Mouse (Mus musculus) heart, postnatal 36 days (tissue): Measurements from ENCODE around the gene Paqr5. TPM values are rescaled to one million over a fixed set of nuclear protein-coding genes. Genes with fewer than 3 reads are reported as not detected.
A peak's percentile ranks its signal among the peaks of the same experiment; 100 is the strongest.

Experiments used
- DNase-seq, 2 experiments: peaks; one replicate each; pipeline ENCODE4 v3.0.0; 2021 to 2022
- intact Hi-C: fragments of 180-260 bp; cut with DNase I; formaldehyde crosslinking; loops from one replicate; pipeline ENCODE4 v1.15.1; 2025
- total RNA-seq, 2 experiments: library from RNA; stranded (reverse); gene quantifications; 2 replicates each; pipeline ENCODE4 v1.2.3; 2021

Paqr5 gene
- total RNA-seq, 2 experiments from 2014 or later, result not detected

DNA sequence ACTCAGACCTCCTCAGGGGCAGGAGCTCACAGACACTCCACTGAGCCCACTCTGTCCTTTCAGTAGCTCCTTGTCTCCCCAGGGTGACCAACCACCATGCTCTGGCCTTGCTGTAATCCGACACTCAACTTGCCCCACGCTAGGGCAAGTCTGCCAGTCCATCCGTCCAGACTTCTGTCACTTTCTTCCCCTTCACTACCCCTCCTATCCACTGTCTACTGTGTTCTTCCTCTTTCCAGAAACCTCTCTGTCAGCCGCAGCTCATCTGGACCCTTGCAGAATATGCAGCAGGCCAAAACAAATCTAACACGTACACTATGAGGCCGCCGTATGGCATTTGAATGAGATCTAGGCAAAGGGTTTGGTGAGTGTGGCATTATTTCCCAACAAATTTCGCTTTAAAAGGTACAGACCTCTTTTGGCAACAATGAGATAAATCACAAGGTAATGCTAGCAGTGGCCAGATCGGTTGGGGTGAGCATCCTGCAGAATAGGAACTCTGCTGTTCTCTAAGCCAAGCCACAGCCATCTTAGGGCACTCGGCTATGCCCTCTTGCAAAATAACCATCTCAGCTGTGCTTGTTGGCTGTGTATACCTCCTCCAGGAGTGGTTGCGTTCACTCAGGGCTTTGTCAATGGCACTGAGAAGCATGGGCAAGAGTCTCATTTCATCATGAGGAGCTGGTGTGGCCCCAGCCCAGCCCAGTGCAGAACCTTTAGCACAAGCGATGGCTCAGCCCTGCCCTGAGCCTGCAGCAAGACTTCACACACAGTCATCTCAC, 13.1 kb downstream of the Paqr5 start:
- DNase-seq, result no peak
- intact Hi-C loops, result no loop called here

- DNase-seq, result no peak
- intact Hi-C loops, result no loop called here
Measured at GRCm38 (mm10) chr9:62008360-62008759, 18.3 kb downstream of the Paqr5 start.

GRCm38 (mm10) chr9:62007028-62007427, 19.6 kb downstream of the Paqr5 start:
- intact Hi-C loops, result no loop called here
- DNase-seq, result no peak

DNA sequence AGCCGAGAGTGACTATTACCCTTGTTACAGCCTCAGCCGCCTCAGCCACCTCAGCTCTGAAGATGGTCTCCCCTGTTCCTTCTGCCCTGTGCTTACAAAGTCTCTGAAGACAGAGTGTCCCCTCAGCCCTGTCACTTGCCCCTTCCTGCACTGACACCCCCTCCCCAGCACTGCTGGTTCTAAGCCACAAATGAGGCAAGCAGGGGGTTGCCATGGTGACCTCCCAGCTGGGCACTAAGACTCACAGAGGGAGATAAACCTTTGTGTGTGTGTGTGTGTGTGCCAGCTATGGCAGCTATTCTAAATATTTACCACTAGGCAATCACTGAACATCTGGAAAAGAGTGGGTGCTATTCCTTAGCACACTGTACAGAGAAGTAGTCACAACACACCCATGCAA, 23.0 kb downstream of the Paqr5 start:
- intact Hi-C loops, result no loop called here
- no peak for DNase-seq

DNA sequence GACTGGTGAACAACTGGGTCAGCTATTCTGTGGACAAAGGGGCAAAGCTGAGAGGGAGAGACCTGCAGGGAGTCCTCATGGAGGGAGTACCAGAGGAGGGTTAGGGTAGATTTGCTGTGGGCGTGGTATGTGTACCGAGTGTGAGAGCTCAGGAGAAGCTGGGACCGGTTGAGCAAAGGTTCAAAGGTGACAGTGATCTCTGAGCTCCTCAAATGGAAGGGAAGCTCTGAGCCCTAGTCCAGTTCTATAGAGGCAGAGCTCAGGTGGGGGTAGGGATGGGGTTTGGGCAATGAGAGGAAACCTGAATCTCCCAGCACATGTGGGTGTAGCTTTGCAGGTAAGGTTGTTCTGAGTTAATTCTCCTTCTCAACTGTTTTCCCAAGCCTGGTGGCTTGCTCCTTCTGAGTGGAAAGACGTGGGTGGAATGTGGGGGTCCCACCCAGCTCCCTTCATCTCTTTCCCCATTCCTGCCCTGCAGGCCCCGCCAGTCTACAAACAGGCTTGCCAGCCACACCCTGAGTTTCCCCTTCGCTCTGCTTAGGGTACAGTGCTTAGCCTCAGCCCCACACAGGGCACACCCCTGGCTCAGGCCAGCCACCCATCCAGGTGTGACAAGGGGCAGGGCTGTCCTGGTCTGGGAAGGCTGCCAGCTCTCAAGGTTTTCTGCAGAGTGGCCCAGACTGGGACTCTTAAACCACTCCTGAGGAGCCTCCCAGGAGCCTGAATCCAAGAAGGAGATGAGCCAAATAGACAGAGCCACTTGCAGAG, 26.8 kb downstream of the Paqr5 start:
- intact Hi-C loops, result no loop called here
- DNase-seq, result no peak

DNA sequence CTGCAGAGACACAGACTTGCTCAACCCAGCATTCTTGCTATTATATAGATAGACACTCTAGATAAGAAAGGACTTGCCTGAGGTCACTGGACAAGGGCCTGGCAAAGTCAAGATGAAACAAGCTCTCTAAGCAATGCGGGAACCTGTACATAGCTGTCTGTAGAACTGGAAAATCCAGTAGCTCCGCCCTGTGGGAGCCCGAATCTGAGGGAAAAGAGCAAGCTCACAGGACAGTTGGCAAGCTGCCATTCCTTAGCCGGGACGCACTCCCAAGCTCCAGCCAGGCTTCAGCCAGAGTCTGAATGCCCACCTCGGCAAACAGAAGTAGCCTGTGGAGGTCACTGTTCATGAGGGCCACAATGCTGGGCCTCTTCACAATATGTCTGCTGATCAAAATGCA, 28.8 kb downstream of the Paqr5 start:
- peak in 1 of 2 experiments; percentile 20 for DNase-seq
- intact Hi-C loops, result no loop called here

DNA sequence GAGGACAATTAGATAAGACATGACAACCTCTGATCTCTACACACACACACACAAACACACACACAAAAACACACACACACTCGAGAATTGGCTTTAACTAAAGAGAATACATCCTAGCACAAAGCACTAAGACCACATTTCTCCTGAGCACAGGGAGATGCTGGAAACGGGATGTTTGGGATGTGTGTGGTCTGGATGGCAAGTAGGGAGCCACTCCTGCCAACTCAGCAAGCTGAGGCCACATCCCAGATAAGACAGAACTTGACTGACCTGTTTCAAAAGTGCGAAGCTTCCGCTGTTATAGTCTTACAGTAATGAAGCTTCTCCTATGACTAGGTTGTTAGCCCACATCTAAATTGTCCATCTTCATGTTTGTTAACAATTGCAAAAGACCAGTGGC, 35.5 kb downstream of the Paqr5 start:
- intact Hi-C loops, result no loop called here
- no peak for DNase-seq

- intact Hi-C loops, result no loop called here
- no peak for DNase-seq
Measured at GRCm38 (mm10) chr9:61990738-61991137, 35.9 kb downstream of the Paqr5 start.

- no peak for DNase-seq
- intact Hi-C loops, result no loop called here
Measured at GRCm38 (mm10) chr9:61986055-61986454, 40.6 kb downstream of the Paqr5 start.

DNA sequence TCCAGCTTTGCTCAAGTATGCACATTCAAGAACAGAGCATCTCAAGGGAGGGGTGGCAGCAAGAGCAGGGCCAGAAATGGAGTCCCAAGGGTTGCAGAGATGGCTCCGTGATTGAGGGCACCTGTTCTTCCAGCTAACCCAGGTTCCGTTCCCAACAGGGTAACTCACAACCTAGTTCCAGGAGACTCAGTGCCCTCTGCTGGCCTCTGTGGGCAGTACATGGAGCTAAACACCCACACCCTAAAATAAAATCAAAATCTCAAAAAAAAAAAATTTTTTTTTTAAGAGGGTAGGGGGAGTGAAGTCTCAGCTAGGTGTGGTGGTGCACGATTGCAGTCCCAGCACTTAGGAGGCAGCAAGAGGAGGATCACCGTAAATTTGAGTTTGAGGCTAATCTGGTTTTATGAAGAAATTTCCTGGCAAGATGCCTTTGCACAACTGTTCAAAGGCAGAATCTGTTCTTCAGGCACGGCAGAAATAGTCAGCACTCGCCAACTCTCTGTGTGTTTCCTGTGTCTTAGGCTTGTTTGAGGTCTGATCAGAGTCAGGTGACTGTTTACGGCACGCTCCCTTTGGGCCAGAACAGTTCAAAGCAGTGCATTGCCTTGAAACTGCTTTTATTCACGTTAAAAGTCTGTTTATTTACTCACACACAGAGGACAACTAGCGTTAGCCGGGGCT, 41.3 kb downstream of the Paqr5 start:
- DNase-seq, result peak; percentile 72 to 78
- intact Hi-C loops, result loop anchor here (1.0 kb wide), 2 partner anchors 20 to 37 kb away; no protein-coding TSS in a partner anchor

DNA sequence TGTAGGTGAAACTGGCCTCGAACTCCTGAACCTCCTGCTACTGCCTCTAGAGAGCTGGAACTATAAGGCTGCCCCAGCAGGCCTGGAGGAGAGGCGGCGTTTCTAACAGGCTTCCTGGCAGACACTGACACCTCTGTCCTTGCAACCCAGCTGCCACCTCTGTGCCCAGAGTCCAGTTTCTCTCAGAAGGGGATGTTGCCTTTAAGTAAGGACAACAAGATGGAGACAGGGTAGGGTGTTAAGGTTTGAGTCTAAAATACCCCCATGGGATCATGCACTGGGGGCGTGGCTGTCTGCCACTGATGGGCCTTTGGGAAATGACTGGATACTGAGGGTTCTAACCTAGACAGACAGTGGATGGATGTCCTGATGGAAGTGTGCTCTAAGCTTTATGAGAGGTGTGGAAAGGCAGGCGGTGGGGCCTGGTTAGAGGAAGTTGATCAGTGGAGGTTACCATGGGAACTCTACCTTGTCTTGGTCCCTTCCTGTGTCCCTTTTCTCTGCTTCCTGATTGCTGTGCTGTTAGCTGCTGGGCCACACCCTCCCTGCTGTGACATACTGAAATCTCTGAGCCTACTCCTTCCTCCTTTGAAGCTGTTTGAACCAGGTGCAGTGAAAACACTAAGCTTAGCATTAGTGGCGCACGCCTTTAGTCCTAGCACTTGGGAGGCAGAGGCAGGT, 43.6 kb downstream of the Paqr5 start:
- intact Hi-C loops, result no loop called here
- no peak for DNase-seq

DNA sequence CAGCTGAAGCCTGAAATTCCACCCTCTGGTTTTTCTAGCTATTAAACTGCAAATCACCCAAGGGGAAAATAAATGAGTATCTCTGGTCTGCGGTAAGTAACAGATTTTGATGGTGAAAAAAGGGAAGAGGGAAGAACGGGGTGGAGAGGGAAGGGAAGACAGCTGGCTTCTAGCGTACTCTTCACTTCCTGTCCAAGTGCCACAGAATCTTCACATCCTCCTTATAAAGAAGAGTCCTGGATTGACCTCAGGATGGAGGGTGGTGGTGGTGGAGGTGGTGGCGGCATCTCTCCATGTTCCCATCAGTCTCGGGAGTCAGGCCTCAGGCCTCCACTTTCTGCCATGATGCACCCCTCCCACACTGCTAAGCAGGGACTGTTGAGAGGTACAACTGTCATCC, 44.8 kb downstream of the Paqr5 start:
- intact Hi-C loops, result no loop called here
- no peak for DNase-seq

GRCm38 (mm10) chr9:61979983-61980382, 46.7 kb downstream of the Paqr5 start:
- intact Hi-C loops, result no loop called here

DNA sequence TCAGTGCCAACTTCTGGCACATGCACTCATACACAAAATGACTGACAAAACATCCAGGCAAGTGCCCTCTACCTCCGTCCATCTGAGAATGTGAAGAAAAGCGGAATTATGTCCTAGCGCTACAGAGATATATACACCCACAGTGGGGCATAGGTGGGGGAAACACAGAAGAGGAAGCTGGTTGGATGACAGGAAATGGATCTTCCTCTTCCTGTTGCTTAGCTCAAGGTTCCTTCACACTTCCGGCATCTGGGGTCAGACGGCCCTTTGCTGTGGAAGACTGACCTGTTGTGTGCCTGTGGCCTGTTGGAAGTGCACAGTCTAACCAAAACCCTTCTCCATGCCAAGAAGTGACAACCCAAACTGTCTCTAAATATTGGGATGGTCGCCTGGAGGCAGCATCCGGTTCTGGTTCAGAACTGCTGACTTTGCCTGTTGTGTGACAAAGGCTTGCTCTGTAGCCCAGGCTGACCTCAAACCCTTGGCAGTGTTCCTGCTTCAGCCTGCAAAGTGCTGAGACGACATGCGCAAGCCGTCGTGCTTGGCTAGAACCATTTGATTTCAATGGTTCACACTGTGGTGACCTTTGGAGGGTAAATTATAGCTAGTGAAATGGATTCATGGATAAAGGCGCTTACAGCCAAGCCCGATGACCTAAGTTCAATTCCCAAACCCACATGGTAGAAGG, 49.3 kb downstream of the Paqr5 start:
- DNase-seq, result peak in 1 of 2 experiments; percentile 28
- intact Hi-C loops, result no loop called here

More at GRCm38 (mm10) chr9:61979983-61980382, 46.7 kb downstream of the Paqr5 start:
- no peak for DNase-seq

- intact Hi-C loops, result no loop called here
Measured at GRCm38 (mm10) chr9:61972031-61972430, 54.6 kb downstream of the Paqr5 start.

GRCm38 (mm10) chr9:61971045-61971444, 55.6 kb downstream of the Paqr5 start:
- DNase-seq, result no peak
- intact Hi-C loops, result no loop called here

More at GRCm38 (mm10) chr9:61972031-61972430, 54.6 kb downstream of the Paqr5 start:
- DNase-seq, result no peak

DNA sequence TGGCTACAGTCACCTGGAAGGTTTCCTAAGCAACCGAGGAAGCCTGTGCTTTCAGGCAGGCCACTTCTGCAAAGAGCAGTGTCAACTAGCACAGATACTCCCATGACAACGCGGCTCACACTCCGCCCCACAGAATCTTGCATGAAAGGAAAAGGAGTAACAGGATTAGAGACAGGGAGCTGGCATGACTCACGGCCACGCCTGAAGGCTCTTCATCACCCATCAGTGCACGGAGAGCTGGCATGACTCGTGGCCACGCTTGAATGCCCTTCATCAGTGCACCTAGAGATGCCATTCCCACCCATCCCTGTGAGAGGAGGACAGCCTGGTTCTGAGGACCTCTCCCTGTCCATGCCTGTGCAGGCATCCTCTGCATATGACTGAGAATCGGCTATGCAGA, 59.3 kb downstream of the Paqr5 start:
- DNase-seq, result no peak
- intact Hi-C loops, result loop anchor here (5.0 kb wide), 1 partner anchor 275 kb away; no protein-coding TSS in a partner anchor

GRCm38 (mm10) chr9:61965987-61966386, 60.7 kb downstream of the Paqr5 start:
- DNase-seq, result no peak

DNA sequence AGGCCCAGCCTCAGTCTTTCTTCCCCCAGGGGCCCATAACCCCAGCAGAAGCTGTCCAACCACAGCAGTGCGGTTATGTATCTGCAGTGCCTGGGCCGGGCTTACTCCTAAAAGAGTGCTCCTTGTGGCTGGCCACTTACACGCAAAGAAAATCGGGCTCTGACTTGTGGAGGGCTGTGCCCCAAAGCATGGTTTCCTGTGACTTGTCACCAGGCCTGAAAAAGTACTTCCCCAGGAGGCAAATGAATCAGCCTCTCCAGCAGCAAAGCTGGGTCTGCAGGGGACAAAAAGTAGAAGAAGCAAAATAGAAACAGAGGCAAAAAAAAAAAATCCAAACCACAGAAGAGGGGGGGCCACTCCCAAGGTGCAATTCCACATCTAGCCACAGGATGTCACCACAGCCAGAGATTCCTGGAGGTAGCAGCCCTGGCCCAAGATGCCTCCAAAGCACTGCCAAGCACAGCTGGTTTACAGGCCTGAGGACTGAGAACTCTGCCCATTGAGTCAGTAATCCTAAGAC, 61.2 kb downstream of the Paqr5 start:
- peak; percentile 78 to 79 for DNase-seq
- intact Hi-C loops, result loop anchor here (1.0 to 5.0 kb wide), 2 partner anchors 20 to 277 kb away; no protein-coding TSS in a partner anchor

More at GRCm38 (mm10) chr9:61965987-61966386, 60.7 kb downstream of the Paqr5 start:
- intact Hi-C loops, result loop anchor here (1.0 to 5.0 kb wide), 2 partner anchors 19 to 276 kb away; no protein-coding TSS in a partner anchor

DNA sequence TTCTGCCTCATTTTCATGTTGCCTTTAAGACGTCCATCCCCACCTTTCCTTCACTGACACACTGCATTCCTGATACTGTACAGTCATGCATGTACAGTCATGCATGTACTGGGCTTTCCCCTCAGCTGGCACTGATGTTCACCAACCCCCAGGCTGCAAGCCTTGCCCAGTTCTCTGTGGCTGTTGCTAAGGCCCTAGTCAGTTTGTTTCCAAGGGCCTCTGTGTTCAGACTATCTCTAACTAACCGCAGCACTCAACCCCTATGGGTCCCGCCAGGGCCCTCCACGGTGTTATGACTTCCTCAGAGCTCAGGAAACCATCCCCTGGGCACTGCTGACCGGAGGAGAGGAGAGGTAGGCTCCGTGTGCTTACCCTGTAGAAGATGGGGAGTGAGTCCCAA, 63.3 kb downstream of the Paqr5 start:
- intact Hi-C loops, result no loop called here
- DNase-seq, result no peak
